Mouse (Mus musculus): ENCODE results near the gene Stil. TPM values are rescaled to one million over a fixed set of nuclear protein-coding genes. Genes with fewer than 3 reads are reported as not detected.

Stil gene
- total and polyA plus RNA-seq, 2 experiments from 2014 or later = 2.1 to 4.2 TPM

DNA sequence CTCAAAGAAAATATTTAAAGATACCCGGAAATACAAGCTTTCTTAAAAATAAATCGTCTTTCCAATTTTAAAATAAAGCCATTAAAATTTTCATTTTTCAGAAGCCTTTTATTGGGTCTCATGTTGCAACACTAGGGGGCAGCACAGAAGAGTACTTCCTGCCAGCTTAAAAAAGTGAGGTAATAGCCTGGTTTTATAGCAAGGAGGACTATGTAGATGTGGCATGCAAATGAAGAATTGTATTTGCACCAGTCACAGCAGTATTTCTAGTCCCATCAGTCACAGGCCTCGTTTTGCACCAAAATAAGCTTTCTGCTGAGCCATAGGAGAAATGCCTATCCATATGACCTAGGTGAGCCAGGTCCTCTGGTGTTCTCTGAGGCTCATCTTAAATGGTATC lies 2.9 kb upstream of the Stil start:
- no peaks in the 10 kb centered on the region for H3K36me3 ChIP-seq (ENCODE audit: insufficient read depth)

DNA sequence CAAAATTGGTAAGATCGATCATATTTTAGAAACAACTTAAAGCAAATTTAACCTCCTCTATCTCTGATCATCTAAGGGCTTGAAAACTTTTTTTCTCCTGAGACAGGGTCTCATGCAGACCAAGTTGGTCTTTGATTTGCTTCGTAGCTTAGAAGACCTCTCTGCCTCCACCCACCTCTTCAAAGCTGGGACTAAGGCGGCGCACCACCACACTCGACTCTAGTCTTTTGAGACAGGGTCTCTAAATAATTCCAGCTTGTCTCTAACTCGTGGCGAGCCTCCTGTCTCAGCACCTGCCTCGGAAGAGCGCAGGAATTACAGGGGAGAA lies 550 bp upstream of the Stil start:
- WGBS = 8% methylated on average over 9 of the region's 9 CpGs
- Histone ChIP-seq H3K36me3 (ENCODE audit: insufficient read depth) (no peaks in the 10 kb centered on the region), H3K9me3 (ENCODE audit: low read length) (no peaks in the 10 kb centered on the region), H3K9ac (peak overlapping the region; percentile 60), H3K27me3 (ENCODE audit: insufficient read depth, low read length) (no peaks in the 10 kb centered on the region), H3K4me3 (ENCODE audit: low read depth, low read length) (peak overlapping the region; percentile 52), H3K27ac (ENCODE audit: low read depth, low read length) (peak overlapping the region; percentile 90), H3K4me2 (ENCODE audit: low read depth) (peak overlapping the region; percentile 90), H3K4me1 (ENCODE audit: insufficient read depth) (0 out of 2 replicates have a peak, but pooled peaks cover 5% of the 10 kb centered on the region)
- no peak for TF ChIP-seq CTCF (IDR thresholded peaks at IDR 0.05; ENCODE audit: low read depth)
- ATAC-seq = no peak; the same call in 1 of the 2 replicates
- no peak for DNase-seq

More for the DNA sequence above, 2.9 kb upstream of the Stil start:
- peak; percentile 57 for TF ChIP-seq CTCF (IDR thresholded peaks at IDR 0.05; ENCODE audit: low read depth)
- Histone ChIP-seq H3K4me2 (ENCODE audit: low read depth) (no peak overlapping the region), H3K9me3 (ENCODE audit: low read length) (no peaks in the 10 kb centered on the region), H3K4me1 (ENCODE audit: insufficient read depth) (0 out of 2 replicates have a peak, but pooled peaks cover 5% of the 10 kb centered on the region), H3K4me3 (ENCODE audit: low read depth, low read length) (no peak overlapping the region), H3K9ac (no peak overlapping the region), H3K27ac (ENCODE audit: low read depth, low read length) (no peak overlapping the region), H3K27me3 (ENCODE audit: insufficient read depth, low read length) (peaks cover 3% of the 10 kb centered on the region; the same call in 1 of the 2 replicates)
- DNase-seq (peak; percentile 43), ATAC-seq (no peak)
- WGBS = 52% methylated on average over 3 of the region's 3 CpGs

DNA sequence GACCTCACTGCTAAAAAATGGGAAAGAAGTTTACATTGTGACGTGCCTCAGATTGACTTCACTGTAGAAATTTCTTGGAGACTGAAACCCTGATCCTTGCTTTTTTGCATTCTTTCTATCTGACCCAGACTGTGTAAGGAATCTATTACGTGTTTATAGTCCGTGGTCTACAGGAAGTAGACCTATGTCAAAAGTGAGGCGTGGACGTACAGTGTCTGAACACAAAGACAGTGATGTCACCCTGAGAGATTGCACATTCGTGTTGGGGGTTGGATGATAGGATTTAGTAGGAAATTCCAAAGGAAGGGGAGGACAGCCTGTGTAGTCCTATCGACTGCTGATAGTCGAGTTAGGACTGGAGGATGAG lies 453 bp downstream of the Stil start:
- 2% methylated on average over 8 of the region's 8 CpGs for WGBS
- Histone ChIP-seq H3K4me1 (ENCODE audit: insufficient read depth) (0 out of 2 replicates have a peak, but pooled peaks cover 5% of the 10 kb centered on the region), H3K27me3 (ENCODE audit: insufficient read depth, low read length) (no peaks in the 10 kb centered on the region), H3K9ac (peak overlapping the region; percentile 43), H3K27ac (ENCODE audit: low read depth, low read length) (no peak overlapping the region), H3K36me3 (ENCODE audit: insufficient read depth) (no peaks in the 10 kb centered on the region), H3K4me3 (ENCODE audit: low read depth, low read length) (peak overlapping the region; percentile 52), H3K9me3 (ENCODE audit: low read length) (no peaks in the 10 kb centered on the region), H3K4me2 (ENCODE audit: low read depth) (peak overlapping the region; percentile 90)
- TF ChIP-seq CTCF (IDR thresholded peaks at IDR 0.05; ENCODE audit: low read depth) = no peak
- no peak for ATAC-seq
- DNase-seq = no peak

DNA sequence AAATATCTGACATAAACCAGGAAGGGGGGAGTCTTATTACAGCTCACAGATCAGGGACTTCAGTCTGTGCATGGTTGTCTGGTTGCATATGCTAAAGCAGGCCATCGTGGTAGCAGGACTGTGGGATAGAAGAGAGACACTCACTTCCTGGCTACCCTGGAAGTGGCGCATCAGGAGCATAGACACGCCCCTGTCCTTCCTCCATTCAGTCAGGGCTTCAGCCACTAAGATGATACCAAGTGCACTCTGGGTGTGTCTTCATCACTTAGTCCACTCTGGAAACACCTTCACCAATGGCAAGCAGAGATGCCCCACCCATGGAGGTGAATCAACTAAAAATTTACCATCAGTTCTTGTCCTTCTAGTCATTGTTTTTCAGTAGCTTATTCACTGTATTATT lies 14.3 kb downstream of the Stil start:
- no peaks in the 10 kb centered on the region for H3K27me3 ChIP-seq (ENCODE audit: insufficient read depth, low read length)
- no peak overlapping the region for H3K27ac ChIP-seq (ENCODE audit: low read depth, low read length)
- H3K4me2 ChIP-seq (ENCODE audit: low read depth) = no peak overlapping the region
- no peaks in the 10 kb centered on the region for H3K36me3 ChIP-seq (ENCODE audit: insufficient read depth)
- no peak for DNase-seq
- no peak overlapping the region for H3K4me3 ChIP-seq (ENCODE audit: low read depth, low read length)
- no peak for TF ChIP-seq CTCF (IDR thresholded peaks at IDR 0.05; ENCODE audit: low read depth)
- no peak for ATAC-seq
- no peaks in the 10 kb centered on the region for H3K4me1 ChIP-seq (ENCODE audit: insufficient read depth)
- H3K9ac ChIP-seq = no peak overlapping the region
- WGBS = 96% methylated on average over 3 of the region's 3 CpGs
- no peaks in the 10 kb centered on the region for H3K9me3 ChIP-seq (ENCODE audit: low read length)

DNA sequence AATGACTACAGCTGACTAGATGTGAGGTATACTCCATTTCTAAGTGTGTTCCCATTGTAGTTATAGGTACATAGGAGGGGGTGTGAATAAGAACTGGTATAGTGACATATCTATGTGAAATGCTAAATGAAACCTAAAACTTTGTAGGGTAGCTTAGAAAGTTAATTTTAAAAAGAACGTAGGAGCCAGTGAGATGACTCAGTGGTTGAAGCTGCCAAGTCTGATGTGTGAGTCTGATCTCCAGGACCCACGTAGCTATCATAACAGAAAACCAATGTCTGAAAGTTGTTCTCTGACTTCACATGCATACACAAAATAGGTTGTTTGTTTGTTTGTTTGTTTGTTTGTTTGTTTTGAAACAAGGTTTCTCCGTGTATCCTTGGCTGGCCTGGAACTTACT lies 20.0 kb downstream of the Stil start:
- Histone ChIP-seq H3K4me2 (ENCODE audit: low read depth) (no peak overlapping the region), H3K36me3 (ENCODE audit: insufficient read depth) (no peaks in the 10 kb centered on the region), H3K27ac (ENCODE audit: low read depth, low read length) (no peak overlapping the region), H3K27me3 (ENCODE audit: insufficient read depth, low read length) (no peaks in the 10 kb centered on the region), H3K9me3 (ENCODE audit: low read length) (no peaks in the 10 kb centered on the region), H3K4me3 (ENCODE audit: low read depth, low read length) (no peak overlapping the region), H3K9ac (no peak overlapping the region), H3K4me1 (ENCODE audit: insufficient read depth) (no peaks in the 10 kb centered on the region)
- WGBS = 90% methylated on average over 3 of the region's 3 CpGs
- DNase-seq (no peak), ATAC-seq (no peak)
- no peak for TF ChIP-seq CTCF (IDR thresholded peaks at IDR 0.05; ENCODE audit: low read depth)

DNA sequence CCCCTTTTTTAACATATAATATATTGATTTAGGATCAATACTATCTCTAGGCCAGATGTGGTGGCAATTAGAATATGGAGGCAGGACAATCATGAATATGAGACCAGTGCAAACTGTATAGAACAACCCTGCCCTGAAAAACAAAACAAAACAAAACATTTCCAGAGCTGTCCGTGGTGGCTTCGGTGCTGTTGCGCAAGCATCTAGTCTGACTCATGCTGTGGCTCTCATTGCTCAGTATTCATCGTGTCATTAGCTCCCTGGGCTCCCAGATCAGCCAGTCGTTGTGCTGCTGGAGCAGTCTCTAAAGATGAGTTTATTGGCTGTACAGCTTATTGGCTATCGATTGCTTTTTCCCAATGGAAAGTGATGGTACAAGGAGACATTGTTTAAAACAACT lies 35.1 kb downstream of the Stil start:
- no peak for DNase-seq
- Histone ChIP-seq H3K27ac (ENCODE audit: low read depth, low read length) (no peak overlapping the region), H3K9ac (no peak overlapping the region), H3K4me3 (ENCODE audit: low read depth, low read length) (no peak overlapping the region), H3K27me3 (ENCODE audit: insufficient read depth, low read length) (no peaks in the 10 kb centered on the region), H3K36me3 (ENCODE audit: insufficient read depth) (no peaks in the 10 kb centered on the region), H3K4me1 (ENCODE audit: insufficient read depth) (no peaks in the 10 kb centered on the region), H3K4me2 (ENCODE audit: low read depth) (no peak overlapping the region), H3K9me3 (ENCODE audit: low read length) (no peaks in the 10 kb centered on the region)
- no peak for ATAC-seq
- WGBS = 80% methylated on average over 6 of the region's 6 CpGs
- TF ChIP-seq CTCF (IDR thresholded peaks at IDR 0.05; ENCODE audit: low read depth) = no peak

DNA sequence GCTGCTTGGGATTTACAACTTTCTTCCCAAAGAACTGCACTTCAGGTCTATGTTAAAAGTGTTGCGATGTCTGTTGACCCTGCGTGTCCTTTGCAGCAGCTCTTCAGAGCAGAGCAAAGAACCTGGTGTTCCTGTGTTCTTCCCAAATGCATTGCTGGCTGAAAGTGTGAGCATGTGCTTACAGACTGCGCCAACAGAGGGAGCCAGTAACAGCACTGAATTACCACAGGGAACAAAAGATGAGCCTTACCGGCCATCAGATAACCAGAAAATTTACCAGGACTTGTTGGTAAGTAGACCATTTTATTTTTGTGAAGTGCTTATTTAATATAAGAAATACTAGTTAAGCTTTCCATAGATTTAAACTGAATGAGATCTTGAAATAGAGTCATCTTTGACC lies 38.3 kb downstream of the Stil start:
- H3K9me3 ChIP-seq (ENCODE audit: low read length) = no peaks in the 10 kb centered on the region
- WGBS = 38% methylated on average over 4 of the region's 4 CpGs
- H3K4me3 ChIP-seq (ENCODE audit: low read depth, low read length) = no peak overlapping the region
- H3K27ac ChIP-seq (ENCODE audit: low read depth, low read length) = no peak overlapping the region
- H3K9ac ChIP-seq = no peak overlapping the region
- no peaks in the 10 kb centered on the region for H3K36me3 ChIP-seq (ENCODE audit: insufficient read depth)
- no peaks in the 10 kb centered on the region for H3K27me3 ChIP-seq (ENCODE audit: insufficient read depth, low read length)
- peak; percentile 81 for TF ChIP-seq CTCF (IDR thresholded peaks at IDR 0.05; ENCODE audit: low read depth)
- DNase-seq (peak; percentile 59), ATAC-seq (peak; percentile 40; the same call in 1 of the 2 replicates)
- no peaks in the 10 kb centered on the region for H3K4me1 ChIP-seq (ENCODE audit: insufficient read depth)
- H3K4me2 ChIP-seq (ENCODE audit: low read depth) = no peak overlapping the region

DNA sequence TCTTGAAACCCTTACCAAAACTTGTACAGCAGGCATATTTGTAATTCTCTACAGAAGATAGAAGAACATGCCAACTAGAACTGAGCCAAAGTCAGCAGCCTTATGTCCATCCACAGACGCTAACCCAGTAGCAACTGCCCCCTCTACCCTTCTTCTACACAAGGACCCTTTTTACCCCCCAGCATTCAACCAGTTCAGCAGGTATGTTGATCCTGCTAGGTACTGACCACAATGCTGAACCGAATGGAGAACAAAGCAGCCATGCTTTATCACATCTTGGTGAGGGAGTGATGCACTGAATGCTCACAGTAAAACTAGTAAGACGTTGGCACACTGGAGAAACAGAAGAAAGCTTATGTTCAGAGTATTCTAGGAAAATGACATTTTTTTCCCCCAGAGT lies 45.7 kb downstream of the Stil start:
- 73% methylated on average over 3 of the region's 3 CpGs for WGBS
- no peak for DNase-seq

More for the DNA sequence above, 45.7 kb downstream of the Stil start:
- Histone ChIP-seq H3K9me3 (ENCODE audit: low read length) (no peaks in the 10 kb centered on the region), H3K4me3 (ENCODE audit: low read depth, low read length) (no peak overlapping the region), H3K9ac (no peak overlapping the region), H3K36me3 (ENCODE audit: insufficient read depth) (no peaks in the 10 kb centered on the region), H3K27me3 (ENCODE audit: insufficient read depth, low read length) (peaks cover 9% of the 10 kb centered on the region; the same call in 1 of the 2 replicates), H3K4me1 (ENCODE audit: insufficient read depth) (no peaks in the 10 kb centered on the region), H3K4me2 (ENCODE audit: low read depth) (no peak overlapping the region), H3K27ac (ENCODE audit: low read depth, low read length) (no peak overlapping the region)
- TF ChIP-seq CTCF (IDR thresholded peaks at IDR 0.05; ENCODE audit: low read depth) = no peak
- ATAC-seq = no peak

Measured in forebrain, postnatal 0 days (tissue).